Mouse (Mus musculus) splenic B cell, adult 2 months (primary cell): ENCODE data around the gene Pilrb2.
"Not testable (repeated sequence)": the region's sequence is repeated elsewhere in the genome, so short reads cannot be mapped to it uniquely, and the experiment has no call there.

Experiments
- DNase-seq: peaks from one replicate; pipeline ENCODE4 v3.0.0-alpha.2; 2011; ENCODE audit warnings: low read depth, low spot score
- H3K27me3 ChIP-seq: 2 replicates; pipeline ENCODE4 v1.6.1; 2012; ENCODE audit warnings: mild to moderate bottlenecking, low read length, moderate library complexity, mixed read lengths; ENCODE audit not compliant: control insufficient read depth, poor library complexity, insufficient read depth, severe bottlenecking
- H3K36me3 ChIP-seq: 2 replicates; pipeline ENCODE4 v1.6.1; 2012; ENCODE audit warnings: mild to moderate bottlenecking, low read length, moderate library complexity, mixed read lengths; ENCODE audit not compliant: control insufficient read depth, poor library complexity, insufficient read depth, severe bottlenecking

Gene Pilrb2

DNA sequence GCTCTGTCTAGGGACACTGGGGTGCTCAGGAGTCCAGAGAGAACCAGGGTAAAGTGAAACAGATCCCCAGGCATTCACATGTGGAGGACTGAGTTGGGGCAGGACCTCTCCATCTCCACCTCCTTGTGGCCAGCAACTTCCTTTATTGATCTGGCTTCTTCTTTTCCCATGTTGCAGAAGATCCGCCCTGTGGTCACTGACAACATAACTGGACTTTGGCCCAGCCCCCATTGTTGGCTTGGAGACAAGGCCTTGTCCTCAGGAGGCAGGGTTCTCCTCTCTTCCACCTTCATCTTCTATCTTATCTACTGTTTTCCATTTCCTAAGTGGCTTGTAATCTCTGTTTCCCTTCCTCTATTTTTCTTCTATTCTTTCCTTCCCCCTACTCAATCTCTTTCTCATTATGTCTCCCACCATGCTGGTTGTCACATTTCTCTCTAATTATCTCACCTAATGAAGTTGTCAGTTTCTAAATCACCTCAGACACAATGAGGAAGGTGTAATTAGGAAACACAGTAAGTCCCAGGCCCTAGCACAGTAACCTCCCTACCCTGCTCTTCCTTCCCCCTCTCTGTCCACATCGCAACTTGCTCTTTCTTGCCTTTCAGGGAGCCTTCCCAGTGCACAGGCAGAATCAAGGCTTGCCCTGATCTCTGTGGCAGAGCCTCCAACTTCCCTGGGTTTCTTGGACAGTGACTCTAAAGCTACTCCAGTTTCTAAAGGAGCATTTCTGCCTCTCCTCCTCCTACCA lies 13.5 kb downstream of the Pilrb2 start, which contains the start of gene Pilrb1:
Gene Pilrb1 (minus strand): TSS at position 147 of the 751 bp plus-strand sequence.
- not testable (repeated sequence) for H3K27me3 ChIP-seq, DNase-seq, H3K36me3 ChIP-seq

DNA sequence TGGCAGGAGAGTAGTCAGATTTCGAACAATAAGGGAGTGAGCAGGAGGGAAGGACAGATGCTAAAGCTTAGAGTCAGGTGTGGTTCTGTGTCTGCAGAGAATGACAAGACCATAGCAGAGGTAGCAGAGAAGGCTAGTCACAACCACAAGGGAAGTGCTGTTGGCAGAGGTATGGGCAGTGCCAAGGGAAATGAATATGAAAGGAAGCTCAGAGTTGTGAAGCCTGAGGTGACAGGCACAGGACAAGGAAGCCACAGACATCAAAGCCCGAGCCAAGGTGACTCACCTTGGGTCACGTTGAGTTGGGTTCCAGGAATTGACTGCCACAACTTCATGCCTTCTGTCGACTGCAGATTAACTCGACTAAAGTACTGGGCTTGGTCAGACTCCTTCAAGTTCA lies 14.7 kb downstream of the Pilrb2 start:
- DNase-seq, H3K27me3 ChIP-seq, H3K36me3 ChIP-seq: not testable (repeated sequence)

DNA sequence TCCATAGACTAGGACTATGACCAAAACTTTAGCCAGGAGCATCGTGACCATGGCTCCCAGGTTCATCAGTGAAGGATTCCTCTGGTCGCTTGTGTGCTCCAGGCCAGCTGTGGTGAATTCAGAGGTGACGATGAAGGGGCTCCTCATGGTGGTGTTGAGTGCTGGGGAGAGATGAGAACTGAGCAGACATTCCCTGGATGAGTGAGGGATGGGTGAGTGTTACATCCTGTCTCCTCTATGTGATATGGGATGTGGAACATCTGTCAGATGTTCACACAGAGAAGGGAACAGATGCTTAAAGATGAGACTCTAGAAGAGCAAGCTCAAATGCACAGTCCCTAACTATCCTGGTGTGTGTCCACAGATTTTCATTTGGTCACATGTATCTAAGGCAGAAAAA lies 16.7 kb downstream of the Pilrb2 start:
- H3K27me3 ChIP-seq, DNase-seq, H3K36me3 ChIP-seq: not testable (repeated sequence)

DNA sequence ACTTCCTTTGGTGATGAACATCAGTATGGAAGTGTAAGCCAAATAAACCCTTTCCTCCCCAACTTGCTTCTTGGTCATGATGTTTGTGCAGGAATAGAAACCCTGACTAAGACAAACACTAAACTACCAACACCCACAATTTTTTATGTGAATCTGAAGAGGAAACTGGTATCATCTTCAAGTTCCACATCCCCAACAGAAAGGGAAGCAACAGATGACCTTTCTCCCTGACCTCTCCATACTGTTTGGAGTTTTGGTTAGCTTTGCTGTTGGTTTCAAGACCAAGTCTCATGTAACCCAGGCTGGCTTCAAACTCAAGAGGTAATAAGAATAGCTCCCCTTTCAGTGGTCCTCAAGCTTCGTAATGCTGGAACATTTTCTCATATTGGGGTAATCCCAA lies 21.3 kb downstream of the Pilrb2 start:
- not testable (repeated sequence) for H3K36me3 ChIP-seq, DNase-seq, H3K27me3 ChIP-seq

GRCm38 (mm10) chr5:137837110-137837509 lies 34.5 kb downstream of the Pilrb2 start:
- DNase-seq, H3K36me3 ChIP-seq, H3K27me3 ChIP-seq: not testable (repeated sequence)

DNA sequence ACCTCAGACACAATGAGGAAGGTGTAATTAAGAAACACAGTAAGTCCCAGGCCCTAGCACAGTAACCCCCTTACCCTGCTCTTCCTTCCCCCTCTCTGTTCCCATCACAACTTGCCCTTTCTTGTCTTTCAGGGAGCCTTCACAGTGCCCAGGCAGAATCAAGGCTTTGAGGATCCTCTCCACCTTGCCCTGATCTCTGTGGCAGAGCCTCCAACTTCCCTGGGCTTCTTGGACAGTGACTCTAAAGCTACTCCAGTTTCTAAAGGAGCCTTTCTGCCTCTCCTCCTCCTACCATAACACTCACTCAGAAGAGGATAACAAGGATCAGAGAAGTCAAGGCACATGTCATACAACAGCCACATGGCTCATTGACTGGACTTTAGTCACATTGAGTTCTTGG lies 35.0 kb downstream of the Pilrb2 start:
- no peak for DNase-seq
- H3K27me3 ChIP-seq, result no peaks in the 10 kb centered on the region

DNA sequence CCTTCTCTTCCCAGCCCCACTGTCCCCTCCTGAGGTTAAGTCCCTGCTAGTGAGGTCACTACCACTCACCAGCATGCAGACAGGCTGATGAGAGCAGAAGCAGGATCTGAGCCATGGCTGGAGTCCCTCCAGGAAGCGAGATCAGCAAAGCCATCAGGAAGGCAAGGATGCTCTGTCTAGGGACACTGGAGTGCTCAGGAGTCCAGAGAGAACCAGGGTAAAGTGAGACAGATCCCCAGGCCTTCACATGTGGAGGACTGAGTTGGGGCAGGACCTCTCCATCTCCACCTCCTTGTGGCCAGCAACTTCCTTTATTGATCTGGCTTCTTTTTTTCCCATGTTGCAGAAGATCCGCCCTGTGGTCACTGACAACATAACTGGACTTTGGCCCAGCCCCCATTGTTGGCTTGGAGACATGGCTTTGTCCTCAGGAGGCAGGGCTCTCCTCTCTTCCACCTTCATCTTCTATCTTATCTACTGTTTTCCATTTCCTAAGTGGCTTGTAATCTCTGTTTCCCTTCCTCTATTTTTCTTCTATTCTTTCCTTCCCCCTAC lies 35.6 kb downstream of the Pilrb2 start, which contains the start of gene Pilra:
Gene Pilra (minus strand): TSS at position 316 of the 555 bp plus-strand sequence.
- not testable (repeated sequence) for DNase-seq, H3K36me3 ChIP-seq, H3K27me3 ChIP-seq

More for the DNA sequence above, 35.0 kb downstream of the Pilrb2 start:
- H3K36me3 ChIP-seq, result no peaks in the 10 kb centered on the region

- DNase-seq, result no peak
- no peaks in the 10 kb centered on the region for H3K36me3 ChIP-seq
These were observed 38.1 kb downstream of the Pilrb2 start for GRCm38 (mm10) chr5:137833500-137833899.

DNA sequence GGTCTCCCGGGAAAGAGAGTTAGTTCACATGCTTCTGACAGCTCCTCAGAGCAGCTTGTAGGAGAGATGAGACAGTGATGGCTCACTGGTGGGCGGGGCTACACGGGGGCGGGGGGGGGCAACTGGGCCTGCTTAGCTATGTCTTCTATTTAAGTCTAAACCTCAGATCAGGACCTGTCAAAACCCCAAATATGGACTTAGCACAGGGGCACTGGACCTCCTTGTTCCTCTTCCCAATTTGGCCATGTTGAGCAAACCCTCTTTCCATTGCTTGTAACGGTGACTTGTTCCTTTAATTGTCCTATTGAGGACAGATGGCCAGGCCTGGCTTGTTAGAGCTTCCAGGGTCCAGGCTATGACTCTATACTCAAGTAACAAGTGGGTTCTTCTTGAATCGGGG lies 40.1 kb downstream of the Pilrb2 start:
- no peak for DNase-seq
- Histone ChIP-seq H3K27me3 (no peaks in the 10 kb centered on the region), H3K36me3 (no peaks in the 10 kb centered on the region)

More at GRCm38 (mm10) chr5:137833500-137833899, 38.1 kb downstream of the Pilrb2 start:
- no peaks in the 10 kb centered on the region for H3K27me3 ChIP-seq

GRCm38 (mm10) chr5:137831106-137831505 lies 40.5 kb downstream of the Pilrb2 start:
- Histone ChIP-seq H3K36me3 (no peaks in the 10 kb centered on the region), H3K27me3 (no peaks in the 10 kb centered on the region)
- no peak for DNase-seq

DNA sequence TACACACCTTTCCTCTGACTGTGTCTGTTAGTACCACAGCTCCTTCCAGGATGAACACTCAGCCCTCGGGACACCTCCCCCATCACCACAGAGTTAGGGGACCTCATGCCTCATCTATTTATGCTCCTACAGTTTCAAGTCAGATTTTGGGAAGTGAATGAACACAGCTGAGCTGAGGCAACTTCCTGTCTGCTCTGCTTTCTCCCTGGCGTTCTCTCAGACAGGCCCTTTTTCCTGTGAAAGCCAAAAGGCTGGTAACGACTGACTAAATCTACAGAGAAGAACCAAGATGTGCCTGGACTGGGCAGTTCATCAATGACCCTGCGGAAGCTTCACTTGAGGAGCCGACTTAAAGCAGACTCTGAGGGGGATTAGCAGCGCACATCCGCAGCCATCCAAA lies 41.4 kb downstream of the Pilrb2 start:
- no peak for DNase-seq
- no peaks in the 10 kb centered on the region for H3K36me3 ChIP-seq
- no peaks in the 10 kb centered on the region for H3K27me3 ChIP-seq

DNA sequence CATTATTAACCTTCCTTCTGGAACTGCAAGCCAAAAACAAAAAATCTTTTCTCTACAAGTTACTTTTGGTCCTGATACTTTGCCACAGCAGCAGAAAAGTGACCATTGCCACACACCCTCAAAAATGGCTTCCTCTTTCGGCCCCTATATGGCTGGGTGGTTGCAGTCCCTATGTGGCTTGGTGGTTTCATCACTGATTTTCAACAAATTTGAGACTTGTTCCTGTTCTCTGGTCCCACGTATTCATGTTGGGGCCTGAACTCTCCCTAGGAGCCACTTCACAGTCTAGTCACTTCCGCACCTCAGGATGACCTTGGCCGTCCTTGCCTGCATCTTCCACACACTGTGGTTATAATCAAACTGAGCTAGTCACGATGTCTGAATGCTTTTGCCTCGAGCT lies 42.9 kb downstream of the Pilrb2 start:
- no peak for DNase-seq
- H3K36me3 ChIP-seq, result no peaks in the 10 kb centered on the region
- no peaks in the 10 kb centered on the region for H3K27me3 ChIP-seq

DNA sequence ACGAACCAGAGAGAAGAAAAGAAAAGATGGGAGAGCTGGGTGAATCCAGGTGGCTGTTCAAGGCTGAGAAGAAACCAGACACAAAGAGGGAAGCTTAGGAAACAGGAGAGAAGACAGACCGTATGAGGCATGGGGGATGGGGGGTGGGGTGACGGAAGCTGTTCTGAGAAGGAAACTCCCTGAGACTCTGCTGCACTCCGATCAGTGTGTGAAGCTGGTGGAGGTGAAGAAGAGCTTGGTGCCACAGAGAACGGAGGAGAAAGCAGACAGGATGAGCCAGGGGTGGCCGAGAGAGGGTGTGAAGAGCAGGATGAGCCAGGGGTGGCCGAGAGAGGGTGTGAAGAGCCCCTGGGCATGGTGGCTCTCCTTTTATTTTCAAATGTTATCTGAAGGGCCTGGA lies 45.2 kb downstream of the Pilrb2 start:
- no peak for DNase-seq
- no peaks in the 10 kb centered on the region for H3K27me3 ChIP-seq

DNA sequence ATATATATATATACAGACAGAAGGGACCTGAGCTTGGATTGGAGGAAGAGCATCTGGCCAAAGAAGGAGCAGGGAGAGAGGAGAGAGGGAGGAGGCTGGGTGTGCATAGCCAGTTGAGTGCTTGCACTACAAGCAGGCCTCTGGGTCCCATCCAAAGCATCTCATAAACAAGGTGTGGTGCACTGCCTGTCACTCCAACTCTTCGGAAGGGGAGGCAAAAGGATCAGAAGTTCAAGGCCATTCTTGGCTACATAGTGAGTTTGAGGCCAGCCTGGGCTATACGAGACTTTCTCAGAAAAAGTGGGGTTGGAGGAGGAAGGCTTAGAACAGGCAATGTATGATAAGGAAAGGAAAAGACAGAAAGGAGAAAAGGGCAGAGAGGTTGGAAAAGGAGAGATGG lies 45.6 kb downstream of the Pilrb2 start:
- Histone ChIP-seq H3K27me3 (no peaks in the 10 kb centered on the region), H3K36me3 (no peaks in the 10 kb centered on the region)
- DNase-seq, result no peak

More for the DNA sequence above, 45.2 kb downstream of the Pilrb2 start:
- no peaks in the 10 kb centered on the region for H3K36me3 ChIP-seq

DNA sequence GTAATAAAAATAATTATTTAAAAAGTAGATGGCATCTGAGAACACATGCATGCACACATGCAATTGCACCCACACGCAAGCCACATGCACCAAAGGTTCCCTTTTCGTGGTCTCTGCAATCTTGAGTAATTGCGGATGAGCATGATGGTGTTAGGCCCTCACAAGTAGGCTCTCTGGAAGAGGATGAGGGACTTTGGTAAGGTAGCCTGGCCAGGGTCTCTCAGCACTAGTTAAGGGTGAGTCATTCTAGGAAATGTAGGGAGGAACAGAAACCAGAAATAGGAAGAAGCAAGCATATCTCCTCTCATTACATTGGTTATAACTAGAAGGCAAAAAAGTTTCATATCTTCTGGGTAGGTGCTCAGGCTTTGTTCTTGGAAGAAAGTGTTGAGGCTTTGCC lies 46.6 kb downstream of the Pilrb2 start:
- H3K36me3 ChIP-seq, result no peaks in the 10 kb centered on the region
- DNase-seq, result peak; percentile 60
- no peaks in the 10 kb centered on the region for H3K27me3 ChIP-seq
